Mouse (Mus musculus) kidney, postnatal 14 days (tissue): ENCODE data around the gene Gm42421.

Experiments
- DNase-seq: peaks from one replicate; pipeline ENCODE4 v3.0.0; 2022; ENCODE audit warnings: mixed read lengths

The Gm42421 gene

GRCm38 (mm10) chr5:143927875-143928274 lies at the start of gene Gm42421:
Gene Gm42421, plus strand, starts transcription at chr5:143928175.
- no peak for DNase-seq

GRCm38 (mm10) chr5:143885274-143885673 lies 42.7 kb upstream of the Gm42421 start:
- DNase-seq, result no peak

- no peak for DNase-seq
Measured at GRCm38 (mm10) chr5:143890741-143891140, 37.2 kb upstream of the Gm42421 start.

GRCm38 (mm10) chr5:143892255-143892886 lies 35.6 kb upstream of the Gm42421 start:
- no peak for DNase-seq

- DNase-seq, result peak; percentile 7
Measured at GRCm38 (mm10) chr5:143893396-143893795, 34.6 kb upstream of the Gm42421 start.

GRCm38 (mm10) chr5:143897635-143898330 lies 30.2 kb upstream of the Gm42421 start, which contains the start of gene Ankrd61:
Gene Ankrd61, minus strand, starts transcription at chr5:143897685.
- DNase-seq, result no peak

- no peak for DNase-seq
Measured at GRCm38 (mm10) chr5:143902111-143902510, 25.9 kb upstream of the Gm42421 start.

- no peak for DNase-seq
Measured at GRCm38 (mm10) chr5:143903813-143904212, 24.2 kb upstream of the Gm42421 start.

- no peak for DNase-seq
Measured at GRCm38 (mm10) chr5:143906429-143906828, 21.5 kb upstream of the Gm42421 start.

- DNase-seq, result no peak
Measured at GRCm38 (mm10) chr5:143908926-143909325, 19.0 kb upstream of the Gm42421 start.

- peak; percentile 97 for DNase-seq
Measured at GRCm38 (mm10) chr5:143909417-143910400, 18.3 kb upstream of the Gm42421 start, which contains the start of the genes Aimp2 and Pms2. Gene Aimp2, minus strand, starts transcription at chr5:143909847. Gene Pms2, plus strand, starts transcription at chr5:143909964.

GRCm38 (mm10) chr5:143916221-143916620 lies 11.8 kb upstream of the Gm42421 start:
- no peak for DNase-seq

GRCm38 (mm10) chr5:143917418-143917817 lies 10.6 kb upstream of the Gm42421 start:
- peak; percentile 72 for DNase-seq

GRCm38 (mm10) chr5:143918120-143918519 lies 9.9 kb upstream of the Gm42421 start:
- DNase-seq, result no peak

- no peak for DNase-seq
Measured at GRCm38 (mm10) chr5:143924781-143925452, 3.1 kb upstream of the Gm42421 start.

- no peak for DNase-seq
Measured at GRCm38 (mm10) chr5:143929291-143929690, 1.3 kb downstream of the Gm42421 start.

- no peak for DNase-seq
Measured at GRCm38 (mm10) chr5:143930656-143931055, 2.7 kb downstream of the Gm42421 start.

- no peak for DNase-seq
Measured at GRCm38 (mm10) chr5:143931863-143932580, 4.0 kb downstream of the Gm42421 start.

- DNase-seq, result no peak
Measured at GRCm38 (mm10) chr5:143932831-143933230, 4.9 kb downstream of the Gm42421 start, which contains the start of gene Rsph10b. Gene Rsph10b, plus strand, starts transcription at chr5:143933035.

GRCm38 (mm10) chr5:143933414-143933813 lies 5.4 kb downstream of the Gm42421 start:
- DNase-seq, result no peak

- DNase-seq, result no peak
Measured at GRCm38 (mm10) chr5:143933875-143934274, 5.9 kb downstream of the Gm42421 start.

GRCm38 (mm10) chr5:143936156-143936555 lies 8.2 kb downstream of the Gm42421 start:
- DNase-seq, result no peak
